Mouse (Mus musculus) c-Kit-positive CD71-positive TER-119-positive erythroid progenitor cells, embryonic 14.5 days (primary cell): ENCODE data around the gene Asb4.

Experiments used
- DNase-seq: peaks from one replicate; pipeline ENCODE4 v3.0.0-alpha.2; 2013; ENCODE audit warnings: low spot score

The Asb4 gene

DNA sequence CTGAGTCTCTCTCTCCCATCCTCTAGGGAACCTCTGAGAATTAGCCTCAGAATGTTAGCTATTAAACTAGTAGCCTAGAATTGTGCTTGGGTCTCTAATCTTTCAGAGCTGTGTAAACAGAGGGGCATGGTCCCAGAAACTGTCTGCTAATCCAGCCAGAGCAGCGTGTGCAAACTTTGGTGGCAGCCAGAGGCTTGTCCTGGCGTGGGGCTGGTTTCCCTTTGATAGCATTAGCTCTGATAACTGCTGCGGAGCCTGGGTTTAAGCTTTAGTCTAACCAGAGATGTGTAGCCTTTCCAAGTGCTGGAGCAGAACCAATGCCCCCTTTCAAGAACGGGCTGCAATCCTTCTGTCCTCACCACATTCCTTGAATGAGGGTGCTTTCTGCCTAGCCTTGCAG, 11.8 kb downstream of the Asb4 start:
- DNase-seq: no peak

DNA sequence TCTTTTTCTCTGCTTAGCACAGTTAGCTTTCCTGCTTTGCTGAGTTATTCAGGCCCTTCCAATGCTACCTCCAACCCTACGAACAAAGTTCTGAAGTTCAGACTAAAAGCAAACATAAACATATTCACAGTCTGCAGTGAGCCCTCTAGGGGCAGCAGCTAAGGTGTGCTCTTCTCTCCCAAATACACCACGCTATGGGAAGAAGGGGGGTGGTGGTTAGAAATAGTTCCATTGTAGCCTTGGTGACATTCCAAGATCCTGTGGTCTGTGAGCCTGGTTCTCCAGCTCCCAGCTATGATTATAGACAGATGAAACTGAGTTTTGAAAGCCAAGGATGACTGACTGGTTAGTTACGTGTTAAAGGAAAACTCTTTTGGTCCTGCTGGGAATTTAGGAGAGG, 13.6 kb downstream of the Asb4 start:
- DNase-seq: no peak

- DNase-seq: peak; percentile 36
Observed at GRCm38 (mm10) chr6:5401394-5401793, 18.2 kb downstream of the Asb4 start.

- no peak for DNase-seq
Observed at GRCm38 (mm10) chr6:5403095-5403815, 20.1 kb downstream of the Asb4 start.

DNA sequence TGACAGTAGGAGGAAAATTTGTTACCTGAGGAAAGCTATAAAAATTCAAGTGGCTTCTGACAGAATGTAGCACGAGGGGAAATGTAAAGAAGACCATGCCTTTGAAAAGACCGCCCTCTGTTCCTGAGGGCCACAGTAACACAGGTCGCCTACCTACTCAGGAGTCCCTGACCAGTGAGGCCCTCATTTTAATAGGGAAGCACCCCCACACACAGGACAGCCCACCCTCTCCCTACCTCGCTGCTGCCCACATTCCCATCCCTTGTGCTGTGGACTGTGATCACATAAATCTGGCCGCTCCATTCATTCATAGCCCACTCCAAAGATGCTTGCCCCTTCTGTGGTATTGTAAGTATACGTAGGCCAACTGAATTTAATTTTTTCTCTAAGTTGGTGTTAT, 20.8 kb downstream of the Asb4 start:
- no peak for DNase-seq

DNA sequence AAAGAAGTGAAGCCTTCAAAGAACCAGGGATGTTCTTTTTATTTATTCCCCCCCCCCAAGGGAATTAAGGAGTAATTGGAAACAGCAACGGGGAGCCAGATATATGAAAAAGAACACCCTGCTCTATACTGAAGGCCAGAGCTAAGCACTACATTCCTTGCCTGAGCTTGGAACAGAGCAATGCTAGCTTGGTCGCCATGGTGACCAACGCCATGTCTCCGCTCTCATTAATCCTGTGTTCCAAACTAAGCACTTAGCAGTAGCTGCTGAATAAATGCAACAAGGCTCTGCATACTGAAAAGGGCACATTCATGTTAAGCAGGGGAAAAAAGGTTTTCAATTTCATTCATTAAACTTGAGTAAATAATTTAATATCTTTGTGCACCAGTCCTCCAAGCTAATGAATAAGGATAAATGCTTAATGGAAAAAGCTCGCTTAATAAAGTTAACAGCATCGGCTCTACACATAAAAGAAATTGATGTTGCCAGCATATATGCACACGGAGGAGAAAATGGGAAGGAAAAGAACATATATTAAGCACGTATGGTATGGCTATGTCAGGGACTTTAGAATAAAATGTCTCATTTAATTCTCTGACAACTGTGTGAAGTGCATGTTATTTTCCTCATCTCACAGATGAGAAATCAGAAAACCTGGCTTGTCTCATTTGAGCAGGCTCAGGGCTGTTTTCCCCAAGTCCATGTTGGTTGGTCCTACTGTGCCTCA, 25.4 kb downstream of the Asb4 start:
- no peak for DNase-seq

- DNase-seq: no peak
Observed at GRCm38 (mm10) chr6:5409676-5410075, 26.5 kb downstream of the Asb4 start.

DNA sequence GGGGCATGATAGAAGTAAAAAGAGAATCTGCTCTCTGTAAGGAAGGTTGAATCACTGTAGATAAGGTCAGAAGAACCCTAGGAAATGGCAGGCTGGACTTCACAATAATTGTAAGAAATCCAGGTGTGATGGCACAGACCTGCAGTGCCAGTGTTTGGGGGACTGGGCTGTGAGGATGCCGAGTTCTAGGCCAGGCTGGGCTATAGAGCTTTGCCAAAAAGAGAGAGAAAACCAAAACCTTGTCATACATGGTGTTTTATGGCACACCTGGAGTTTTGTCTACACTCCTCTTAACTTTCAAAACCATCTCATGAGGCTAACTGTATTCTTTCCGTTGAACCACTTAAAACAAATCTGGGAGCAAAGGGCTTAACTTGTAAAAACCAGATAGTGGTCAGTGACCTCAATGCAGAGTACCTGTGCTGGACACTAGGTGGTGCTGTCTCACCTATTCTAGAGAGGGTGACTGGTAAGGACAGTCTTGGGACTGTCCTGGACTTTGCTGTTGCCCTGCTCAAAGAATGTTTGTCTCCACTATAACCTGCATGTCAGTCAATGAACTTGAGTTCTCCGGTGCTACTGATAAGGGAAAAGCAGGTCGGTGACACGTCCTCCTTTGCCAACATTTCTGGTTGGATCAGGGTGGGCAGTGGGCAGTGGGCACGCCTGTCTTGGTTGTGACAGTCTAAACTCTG, 27.7 kb downstream of the Asb4 start:
- peak; percentile 42 for DNase-seq

DNA sequence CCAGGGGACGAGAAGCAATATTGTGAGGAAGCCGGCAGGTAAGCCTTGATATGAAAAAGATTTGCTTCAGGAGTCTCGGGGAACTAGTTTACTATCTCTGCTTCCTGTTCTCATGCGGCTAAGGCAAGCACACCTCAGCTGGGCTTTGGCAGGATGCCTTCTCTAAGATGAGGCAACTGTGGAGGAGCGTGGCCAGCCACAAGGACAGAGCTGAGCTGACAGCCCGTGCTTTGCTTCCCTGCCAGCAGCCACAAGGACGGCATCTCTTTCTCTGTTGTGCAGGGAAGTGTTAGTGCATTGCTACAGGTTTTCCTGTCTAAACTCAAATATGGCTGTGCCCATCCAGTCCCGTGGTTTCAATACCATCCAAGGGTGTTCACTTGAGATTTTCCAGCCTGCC, 30.1 kb downstream of the Asb4 start:
- DNase-seq: no peak

- no peak for DNase-seq
Observed at GRCm38 (mm10) chr6:5421442-5421841, 38.3 kb downstream of the Asb4 start.

GRCm38 (mm10) chr6:5422386-5422785, 39.2 kb downstream of the Asb4 start:
- DNase-seq: no peak

GRCm38 (mm10) chr6:5423594-5423993, 40.4 kb downstream of the Asb4 start:
- no peak for DNase-seq

GRCm38 (mm10) chr6:5427033-5427432, 43.8 kb downstream of the Asb4 start:
- DNase-seq: no peak

DNA sequence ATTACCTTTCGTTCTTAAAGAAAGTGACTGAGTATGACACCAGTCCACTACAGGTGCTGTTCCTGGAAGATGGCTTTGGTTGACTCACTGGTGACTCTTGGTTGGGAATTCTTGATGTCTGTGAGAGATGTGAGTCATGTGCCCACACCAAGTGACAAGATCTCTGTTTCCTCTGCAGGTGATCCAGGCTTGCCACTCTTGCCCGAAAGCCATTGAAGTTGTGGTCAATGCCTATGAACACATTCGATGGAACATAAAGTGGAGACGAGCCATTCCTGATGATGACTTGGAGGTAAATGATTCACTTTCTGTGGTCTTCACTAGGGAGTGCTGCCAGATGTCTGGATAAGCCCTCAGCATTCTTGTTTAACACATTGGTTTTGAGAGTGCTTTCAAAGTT, 46.4 kb downstream of the Asb4 start:
- DNase-seq: no peak

DNA sequence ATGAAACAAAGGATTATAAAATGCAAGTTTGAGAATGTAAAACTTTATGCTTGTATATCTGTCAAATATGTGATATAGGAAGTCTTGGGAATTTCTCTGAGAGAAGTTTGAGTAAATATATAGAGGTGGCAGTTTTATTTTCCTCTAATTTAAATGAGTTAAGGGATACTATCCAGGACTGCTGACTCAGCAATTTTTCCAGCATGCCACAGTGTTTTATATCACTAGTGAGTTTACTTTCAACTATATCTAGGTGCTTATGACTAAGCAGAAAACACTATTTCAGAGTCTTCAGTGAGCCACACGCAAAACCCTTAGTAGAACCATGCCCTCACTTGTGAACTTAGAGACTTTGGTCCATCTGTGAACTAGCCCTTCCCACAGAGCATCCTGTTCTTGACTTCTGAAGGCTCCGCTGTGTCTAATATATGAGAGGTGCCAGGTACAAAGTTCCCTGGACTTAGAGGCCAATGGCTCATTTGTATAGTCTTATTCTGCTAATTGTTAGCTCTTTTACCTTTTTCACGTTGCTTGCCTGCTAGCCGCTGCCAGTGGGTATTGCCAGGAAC, 46.9 kb downstream of the Asb4 start:
- no peak for DNase-seq

GRCm38 (mm10) chr6:5433887-5434286, 50.7 kb downstream of the Asb4 start:
- no peak for DNase-seq

GRCm38 (mm10) chr6:5437757-5438156, 54.6 kb downstream of the Asb4 start:
- no peak for DNase-seq

GRCm38 (mm10) chr6:5441221-5441620, 58.0 kb downstream of the Asb4 start:
- DNase-seq: no peak

GRCm38 (mm10) chr6:5442316-5443085, 59.3 kb downstream of the Asb4 start:
- DNase-seq: peak; percentile 55

- no peak for DNase-seq
Observed at GRCm38 (mm10) chr6:5443104-5443863, 60.1 kb downstream of the Asb4 start.

DNA sequence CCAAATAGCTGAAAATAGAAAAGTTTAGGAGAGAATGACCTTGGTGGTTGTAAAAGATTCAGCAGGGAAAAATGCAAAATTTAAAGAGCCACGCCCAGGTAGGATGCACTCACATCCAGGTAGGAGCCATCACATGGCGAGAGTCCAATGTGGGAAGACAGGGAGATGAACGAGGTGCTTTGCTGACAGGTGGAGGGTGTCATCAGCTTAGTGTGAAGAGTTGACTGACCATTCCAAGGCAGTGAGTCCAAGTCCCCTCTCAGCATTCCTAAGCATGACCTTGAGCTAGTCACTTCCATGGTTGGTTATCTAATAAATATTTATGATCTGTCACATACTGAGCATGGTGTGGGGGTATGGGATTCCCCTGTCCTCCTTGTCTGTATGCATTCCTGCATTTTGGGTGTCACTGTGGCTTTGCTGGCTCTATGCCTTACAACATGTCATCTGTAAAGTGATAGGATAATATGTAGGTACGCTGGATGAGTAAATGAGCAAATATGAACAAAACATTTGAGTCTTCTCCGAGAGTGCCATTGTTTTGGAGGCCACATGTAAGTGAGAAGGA, 61.2 kb downstream of the Asb4 start:
- no peak for DNase-seq
